Mouse (Mus musculus) heart, embryonic 16.5 days (tissue): ENCODE measurements around the gene 9330161L09Rik. TPM values are rescaled to one million over a fixed set of nuclear protein-coding genes. Genes with fewer than 3 reads are reported as not detected.

Experiments used
- ATAC-seq: fragments of 200-750 bp; cut with Nextera tagmentation; replicated peaks from 2 replicates; pipeline ENCODE4 v1.8.0; 2017; ENCODE audit warnings: moderate number of reproducible peaks; ENCODE audit not compliant: insufficient read depth, low FRiP score; ENCODE audit errors: extremely low read depth
- H3K27ac ChIP-seq: fragments of 300-500 bp; sonication (generic); 2 replicates; pipeline ENCODE4 v1.5.1; 2014; ENCODE audit warnings: mild to moderate bottlenecking, low read length, control low read depth, moderate library complexity
- H3K27me3 ChIP-seq: fragments of 300-500 bp; sonication (generic); 2 replicates; pipeline ENCODE4 v1.6.1; 2014; ENCODE audit warnings: low read length, mixed read lengths; ENCODE audit not compliant: control insufficient read depth, insufficient read depth
- H3K36me3 ChIP-seq: fragments of 300-500 bp; sonication (generic); 2 replicates; pipeline ENCODE4 v1.6.1; 2014; ENCODE audit not compliant: control insufficient read depth, insufficient read depth
- H3K4me1 ChIP-seq: fragments of 300-500 bp; sonication (generic); 2 replicates; pipeline ENCODE4 v1.6.1; 2014; ENCODE audit warnings: low read length, mixed read lengths; ENCODE audit not compliant: control insufficient read depth, insufficient read depth
- H3K4me2 ChIP-seq: fragments of 300-500 bp; sonication (generic); 2 replicates; pipeline ENCODE4 v1.6.1; 2014; ENCODE audit warnings: low read depth, mild to moderate bottlenecking, control low read depth, low read length
- H3K4me3 ChIP-seq: fragments of 300-500 bp; sonication (generic); 2 replicates; pipeline ENCODE4 v1.5.1; 2014; ENCODE audit warnings: mild to moderate bottlenecking, control low read depth, low read length
- H3K9ac ChIP-seq: fragments of 300-500 bp; sonication (generic); 2 replicates; pipeline ENCODE4 v1.6.1; 2014; ENCODE audit warnings: low read length, control low read depth
- H3K9me3 ChIP-seq: fragments of 300-500 bp; sonication (generic); replicated peaks from 2 replicates; pipeline ENCODE4 v1.6.1; 2016; ENCODE audit warnings: low read length; ENCODE audit not compliant: control insufficient read depth
- WGBS: fragments of 180-500 bp; shearing (Covaris S2); extraction: QIAGEN DNeasy Blood & Tissue Kit; methylation state at CpG from one replicate; pipeline ENCODE4 v1.1.7; 2014; 5-methylcytosine and 5-hydroxymethylcytosine counted together
- polyA plus RNA-seq: library from polyadenylated mRNA; unstranded; fragments of >200 nt; fragmentation: Nextera tagmentation; extraction: Ambion mirVana; gene quantifications from 2 replicates; pipeline ENCODE4 v1.2.1, GENCODE M21; 2015

The 9330161L09Rik gene
- polyA plus RNA-seq, 1 experiment from 2014 or later = 0.38 TPM

DNA sequence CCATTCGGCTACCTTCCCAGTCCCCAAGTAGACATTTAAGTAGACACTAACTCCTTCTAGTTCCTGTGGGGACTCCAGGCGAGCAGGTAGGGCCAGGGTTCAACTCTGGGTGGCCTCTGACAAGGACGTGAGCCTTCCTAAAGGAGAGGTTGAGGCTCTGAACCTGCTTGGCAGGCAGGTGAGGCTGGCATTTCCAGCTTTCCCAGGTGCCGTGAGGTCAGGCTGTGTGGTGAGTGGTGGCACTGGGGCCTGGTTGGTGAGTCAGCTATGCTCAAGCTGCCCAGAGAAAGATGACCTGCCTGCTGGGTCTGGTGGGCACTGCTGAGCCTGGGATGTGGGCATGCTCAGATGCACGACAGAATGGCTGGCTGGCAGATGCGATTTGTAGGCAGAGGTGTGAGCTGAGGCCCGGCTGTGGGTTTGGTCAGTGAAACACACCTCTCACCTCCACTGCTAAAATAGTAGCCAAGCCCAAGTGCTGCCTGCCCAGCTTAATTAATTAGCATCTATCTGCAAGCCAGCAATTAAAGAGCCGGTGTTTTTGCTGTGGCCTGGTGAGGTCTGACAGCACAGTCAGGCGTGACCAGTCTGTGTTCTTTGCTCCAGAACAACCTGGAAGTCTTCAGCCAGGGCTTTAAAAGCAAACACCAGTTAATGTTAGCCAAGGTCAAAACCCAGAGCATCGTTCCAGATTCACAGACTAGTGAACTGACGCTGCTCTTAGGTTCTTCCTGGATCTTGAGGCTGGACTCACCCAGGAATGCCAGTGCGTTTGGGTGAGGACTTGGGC, 11.9 kb downstream of the 9330161L09Rik start:
- no peaks in the 10 kb centered on the region for H3K36me3 ChIP-seq
- 66% methylated on average over 12 of the region's 12 CpGs for WGBS
- H3K4me1 ChIP-seq = peaks cover 32% of the 10 kb centered on the region
- no peak overlapping the region for H3K27ac ChIP-seq
- no peaks in the 10 kb centered on the region for H3K9me3 ChIP-seq
- no peak overlapping the region for H3K9ac ChIP-seq
- no peak overlapping the region for H3K4me3 ChIP-seq
- no peak for ATAC-seq
- no peak overlapping the region for H3K4me2 ChIP-seq
- no peaks in the 10 kb centered on the region for H3K27me3 ChIP-seq

DNA sequence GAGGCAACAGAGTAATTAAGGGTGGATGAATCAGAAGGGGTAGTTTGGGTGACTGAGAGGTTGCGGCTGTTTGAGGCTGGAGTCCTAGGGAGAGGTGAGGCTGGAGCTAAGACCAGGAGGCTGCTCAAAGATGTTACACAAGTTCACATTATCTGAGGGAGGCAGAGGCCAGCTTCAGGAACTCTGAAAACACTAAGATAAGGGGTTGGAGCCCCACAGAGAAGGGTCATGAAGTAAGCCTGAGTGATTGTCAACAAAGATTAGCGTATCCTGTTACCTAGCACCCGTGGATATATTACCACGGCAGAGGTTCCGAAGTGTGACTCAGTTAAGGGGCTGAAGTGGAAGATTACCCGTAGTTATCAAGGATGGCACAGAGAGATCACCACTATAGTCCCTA, 14.1 kb downstream of the 9330161L09Rik start:
- 44% methylated on average over 6 of the region's 6 CpGs for WGBS
- peaks cover 45% of the 10 kb centered on the region for H3K4me1 ChIP-seq
- no peak for ATAC-seq
- H3K4me2 ChIP-seq = no peak overlapping the region
- no peaks in the 10 kb centered on the region for H3K9me3 ChIP-seq
- H3K27ac ChIP-seq = no peak overlapping the region
- no peak overlapping the region for H3K9ac ChIP-seq
- H3K4me3 ChIP-seq = no peak overlapping the region
- H3K36me3 ChIP-seq = no peaks in the 10 kb centered on the region
- no peaks in the 10 kb centered on the region for H3K27me3 ChIP-seq

DNA sequence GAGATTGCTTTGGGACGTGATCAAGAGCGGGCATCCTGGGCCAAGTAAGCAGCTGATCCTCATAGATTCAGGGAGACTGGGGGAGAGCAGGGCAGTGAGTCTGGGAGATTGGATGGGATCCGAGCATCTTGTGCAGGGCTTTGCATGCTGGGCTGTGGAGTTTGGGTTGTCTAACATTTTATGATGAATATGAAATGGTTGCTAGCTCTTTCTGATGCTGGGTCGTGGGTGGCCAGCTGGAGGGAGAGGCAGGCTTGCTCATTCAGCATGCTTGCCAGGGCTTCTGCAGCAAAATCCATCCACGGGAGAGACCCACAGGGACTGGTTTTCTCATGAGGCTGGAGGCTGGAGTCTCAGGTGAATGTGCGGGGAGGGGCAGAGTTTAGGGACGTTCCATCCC, 16.5 kb downstream of the 9330161L09Rik start:
- H3K27ac ChIP-seq = peak overlapping the region; percentile 61
- peak overlapping the region; percentile 37 for H3K4me2 ChIP-seq

DNA sequence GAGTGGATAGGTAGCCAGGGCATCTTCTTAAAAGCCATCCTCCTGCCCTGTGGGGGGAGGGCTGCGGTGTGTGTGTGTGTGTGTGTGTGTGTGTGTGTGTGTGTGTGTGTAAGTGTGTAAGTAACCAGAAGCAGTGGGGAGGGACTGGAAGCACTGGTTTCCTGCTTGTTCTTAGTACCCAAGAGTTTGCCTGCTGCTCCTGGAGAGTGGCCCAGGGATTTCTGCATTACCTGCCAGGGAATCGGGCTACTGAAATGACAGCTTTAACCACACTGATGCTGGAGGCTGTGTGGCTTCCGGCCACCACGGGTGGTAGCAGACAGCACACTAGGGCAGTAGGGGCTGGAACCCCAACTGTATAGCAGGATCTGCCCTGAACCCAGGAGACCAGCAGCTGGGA, 17.6 kb downstream of the 9330161L09Rik start:
- 71% methylated on average over 4 of the region's 4 CpGs for WGBS
- H3K9me3 ChIP-seq = no peaks in the 10 kb centered on the region
- H3K9ac ChIP-seq = no peak overlapping the region; the same call in 1 of the 2 replicates
- H3K36me3 ChIP-seq = no peaks in the 10 kb centered on the region
- H3K27ac ChIP-seq = no peak overlapping the region
- H3K27me3 ChIP-seq = no peaks in the 10 kb centered on the region
- H3K4me3 ChIP-seq = no peak overlapping the region
- peaks cover 31% of the 10 kb centered on the region for H3K4me1 ChIP-seq
- no peak for ATAC-seq
- H3K4me2 ChIP-seq = peak overlapping the region; percentile 97; the same call in 1 of the 2 replicates

More for the DNA sequence above, 16.5 kb downstream of the 9330161L09Rik start:
- H3K36me3 ChIP-seq = no peaks in the 10 kb centered on the region
- no peaks in the 10 kb centered on the region for H3K27me3 ChIP-seq
- no peak overlapping the region for H3K4me3 ChIP-seq
- no peaks in the 10 kb centered on the region for H3K9me3 ChIP-seq
- WGBS = 47% methylated on average over 7 of the region's 7 CpGs
- ATAC-seq = no peak
- peak overlapping the region; percentile 43; the same call in 1 of the 2 replicates for H3K9ac ChIP-seq
- H3K4me1 ChIP-seq = peaks cover 31% of the 10 kb centered on the region

DNA sequence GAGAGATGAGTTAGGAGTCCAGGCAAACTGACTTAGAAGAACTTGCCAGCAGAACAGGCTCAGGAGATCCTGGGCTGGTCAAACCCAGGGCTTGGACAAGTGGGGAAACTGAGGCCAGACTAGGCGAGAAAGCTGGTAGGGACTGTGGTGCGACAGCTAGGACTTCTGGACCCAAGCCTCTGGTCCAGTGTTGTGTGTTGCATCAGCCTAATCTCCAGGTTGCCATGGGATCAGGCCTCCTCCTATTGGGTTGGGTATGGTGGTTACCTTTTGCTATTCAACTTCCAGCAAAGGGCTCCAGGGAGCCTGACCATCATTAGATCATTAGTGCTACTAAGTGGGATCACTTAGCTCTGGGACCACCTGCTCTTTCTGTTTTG, 18.3 kb downstream of the 9330161L09Rik start:
- H3K4me1 ChIP-seq = peaks cover 31% of the 10 kb centered on the region
- peak overlapping the region; percentile 92 for H3K9ac ChIP-seq
- H3K36me3 ChIP-seq = no peaks in the 10 kb centered on the region
- no peaks in the 10 kb centered on the region for H3K9me3 ChIP-seq
- H3K27me3 ChIP-seq = no peaks in the 10 kb centered on the region
- 46% methylated on average over 2 of the region's 2 CpGs for WGBS
- peak overlapping the region; percentile 73 for H3K4me3 ChIP-seq
- peak overlapping the region; percentile 97 for H3K4me2 ChIP-seq
- ATAC-seq = no peak
- no peak overlapping the region for H3K27ac ChIP-seq

DNA sequence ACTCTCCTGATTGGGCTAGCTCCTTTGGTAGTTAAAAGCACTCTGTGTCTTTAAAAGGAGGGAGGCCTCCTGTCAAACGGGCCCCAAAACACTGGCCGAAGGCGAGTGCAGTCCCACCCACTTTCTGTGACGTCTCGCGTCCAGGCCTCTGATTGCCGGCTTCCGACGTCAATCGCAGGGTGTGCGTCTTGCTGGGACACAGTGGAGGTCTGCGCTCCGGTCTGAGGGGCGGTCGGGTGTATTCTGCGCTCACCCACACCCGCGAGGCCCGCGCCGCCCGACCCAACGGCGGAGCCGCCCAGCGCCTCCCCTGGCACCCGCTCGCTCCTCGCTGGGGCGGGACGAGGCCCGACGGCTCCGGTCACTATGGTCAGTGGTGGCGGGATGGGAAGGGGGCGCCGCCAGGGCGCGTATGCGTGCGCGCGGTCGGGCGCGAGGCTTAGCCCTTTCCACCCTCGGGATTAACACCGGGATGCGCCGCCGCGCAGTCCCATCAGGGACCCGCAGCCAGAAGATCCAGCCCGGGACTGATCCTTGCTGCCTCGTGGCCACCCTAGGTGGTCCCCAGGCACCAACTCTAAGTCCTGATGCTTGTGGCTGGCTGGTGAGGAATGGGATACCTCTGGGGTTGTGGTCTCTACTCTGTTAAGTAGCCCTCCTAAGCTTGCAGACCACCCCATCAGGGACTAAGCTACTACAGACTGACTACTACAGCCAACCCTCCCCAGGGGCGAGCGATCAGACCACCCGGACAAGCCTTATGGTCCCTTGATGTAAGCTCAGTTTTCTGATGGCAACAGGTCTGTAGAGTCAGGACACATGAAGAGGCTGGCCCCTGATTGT, 18.9 kb downstream of the 9330161L09Rik start, which contains the start of gene Otub2:
Otub2 (plus strand) TSS at position 178 of the 843 bp plus-strand sequence.
- H3K4me2 ChIP-seq = peak within 1 kb of the TSS; percentile 97
- peaks cover 31% of the 10 kb centered on the region for H3K4me1 ChIP-seq
- H3K36me3 ChIP-seq = no peaks in the 10 kb centered on the region
- no peaks in the 10 kb centered on the region for H3K27me3 ChIP-seq
- peak within 1 kb of the TSS; percentile 92 for H3K9ac ChIP-seq
- H3K27ac ChIP-seq = peak within 1 kb of the TSS; percentile 57
- H3K4me3 ChIP-seq = peak within 1 kb of the TSS; percentile 73
- peak; percentile 98 for ATAC-seq
- H3K9me3 ChIP-seq = no peaks in the 10 kb centered on the region
- under 1% methylated on average over 58 of the region's 58 CpGs for WGBS

DNA sequence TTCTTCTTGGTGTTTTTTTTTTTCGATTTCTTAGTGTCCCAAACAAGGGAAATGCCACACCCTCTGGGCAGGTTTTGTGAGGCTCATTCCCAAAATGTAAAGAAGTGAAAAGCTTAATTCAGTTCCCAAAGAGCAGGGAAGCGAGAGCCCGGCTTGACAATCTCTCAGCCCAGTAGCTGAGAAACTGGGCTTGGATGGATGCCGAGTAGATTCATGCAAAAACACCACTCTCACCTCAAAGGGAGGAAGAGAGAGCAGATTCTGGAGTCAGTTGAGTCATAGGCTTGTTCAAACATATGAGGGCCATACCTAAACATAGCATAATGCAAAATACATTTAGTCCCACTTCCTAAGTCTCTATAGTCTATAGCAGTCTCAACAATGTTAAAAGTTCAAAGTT, 27.4 kb downstream of the 9330161L09Rik start:
- Histone ChIP-seq H3K9me3 (no peaks in the 10 kb centered on the region), H3K27ac (no peak overlapping the region), H3K36me3 (no peaks in the 10 kb centered on the region), H3K27me3 (no peaks in the 10 kb centered on the region), H3K4me1 (no peaks in the 10 kb centered on the region), H3K4me3 (no peak overlapping the region), H3K4me2 (no peak overlapping the region), H3K9ac (no peak overlapping the region)
- WGBS = 76% methylated on average over 4 of the region's 4 CpGs
- ATAC-seq = no peak

DNA sequence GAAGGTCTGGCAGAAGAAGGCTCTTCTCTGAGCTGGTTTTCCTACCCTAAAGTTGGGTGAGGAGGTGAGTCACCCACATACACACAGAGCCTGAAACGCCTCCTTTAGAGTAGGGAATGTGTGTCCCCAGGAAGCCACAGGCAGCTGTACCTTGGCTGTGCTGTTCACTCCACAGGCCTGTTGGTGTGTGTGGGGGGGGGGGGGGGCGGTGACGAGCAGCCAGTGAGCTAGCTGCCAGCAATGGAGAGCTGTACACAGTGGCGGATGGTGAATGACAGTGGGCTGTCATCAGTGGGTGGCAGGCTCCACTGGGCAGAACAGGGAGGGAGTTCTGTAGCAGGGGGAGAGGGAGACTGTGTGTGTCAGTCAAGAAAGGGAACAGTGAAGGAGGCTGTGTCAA, 30.8 kb downstream of the 9330161L09Rik start:
- no peaks in the 10 kb centered on the region for H3K9me3 ChIP-seq
- H3K4me1 ChIP-seq = no peaks in the 10 kb centered on the region
- no peaks in the 10 kb centered on the region for H3K27me3 ChIP-seq
- H3K9ac ChIP-seq = no peak overlapping the region
- H3K27ac ChIP-seq = no peak overlapping the region
- H3K36me3 ChIP-seq = no peaks in the 10 kb centered on the region
- no peak overlapping the region for H3K4me3 ChIP-seq
- H3K4me2 ChIP-seq = no peak overlapping the region
- peak; percentile 39; the same call in 1 of the 2 replicates for ATAC-seq
- WGBS = 33% methylated on average over 4 of the region's 4 CpGs

DNA sequence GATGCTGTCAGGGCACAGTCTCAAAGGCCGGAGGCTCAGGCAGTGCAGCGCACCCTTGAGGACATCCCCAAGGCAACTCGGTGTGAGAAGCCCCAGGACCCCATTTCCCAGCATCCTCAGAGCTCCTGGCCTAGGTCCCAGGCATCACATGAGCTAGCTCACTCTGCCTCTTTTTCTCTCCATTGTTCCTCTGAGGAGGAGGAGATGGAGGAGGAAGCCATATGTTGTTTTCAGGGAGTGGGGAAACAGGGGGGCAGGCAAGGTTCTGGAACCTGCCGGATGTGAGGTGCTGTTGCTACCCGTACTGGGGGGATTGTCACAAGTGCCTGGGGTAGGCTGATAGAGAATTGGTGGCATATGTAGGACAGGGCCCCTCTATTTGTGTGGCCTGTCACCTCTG, 31.5 kb downstream of the 9330161L09Rik start:
- ATAC-seq = no peak
- 49% methylated on average over 5 of the region's 5 CpGs for WGBS
- Histone ChIP-seq H3K9me3 (no peaks in the 10 kb centered on the region), H3K4me3 (no peak overlapping the region), H3K27ac (no peak overlapping the region), H3K4me1 (no peaks in the 10 kb centered on the region), H3K36me3 (no peaks in the 10 kb centered on the region), H3K27me3 (no peaks in the 10 kb centered on the region), H3K9ac (no peak overlapping the region), H3K4me2 (no peak overlapping the region)
